Mouse (Mus musculus) T-cell, adult 2 months (primary cell): Measurements from ENCODE around the gene Cachd1.
A peak's percentile ranks its signal among the peaks of the same experiment; 100 is the strongest.

Source experiments
- DNase-seq: peaks from one replicate; pipeline ENCODE4 v3.0.0; 2022; ENCODE audit warnings: low spot score

Gene Cachd1

GRCm38 (mm10) chr4:101066401-101066800 lies 289.9 kb downstream of the Cachd1 start:
- no peak for DNase-seq

- peak; percentile 54 for DNase-seq
Measured at GRCm38 (mm10) chr4:101068786-101069153, 292.3 kb downstream of the Cachd1 start, which contains the start of gene Raver2. Gene Raver2 (plus strand): TSS chr4:101068983.

GRCm38 (mm10) chr4:101069154-101069971 lies 292.9 kb downstream of the Cachd1 start:
- peak; percentile 9 for DNase-seq

GRCm38 (mm10) chr4:101071570-101071969 lies 295.1 kb downstream of the Cachd1 start:
- no peak for DNase-seq

GRCm38 (mm10) chr4:101076425-101076824 lies 299.9 kb downstream of the Cachd1 start:
- no peak for DNase-seq
